Mouse (Mus musculus) cerebellum, postnatal 10 days (tissue): ENCODE data around the gene Ndufa13.

Source experiments
- DNase-seq, 2 experiments: peaks; one replicate each; pipeline ENCODE4 v3.0.0; 2021; ENCODE audit warnings: mixed read lengths in 2 of 2

The Ndufa13 gene

GRCm38 (mm10) chr8:69877992-69878391 lies 24.4 kb downstream of the Ndufa13 start:
- DNase-seq: peak in 1 of 2 experiments; percentile 33

GRCm38 (mm10) chr8:69877396-69877795 lies 25.0 kb downstream of the Ndufa13 start:
- DNase-seq: no peak

GRCm38 (mm10) chr8:69876967-69877366 lies 25.4 kb downstream of the Ndufa13 start:
- DNase-seq: no peak

- DNase-seq: no peak
These were observed 26.3 kb downstream of the Ndufa13 start for GRCm38 (mm10) chr8:69876097-69876496.

GRCm38 (mm10) chr8:69874654-69875053 lies 27.7 kb downstream of the Ndufa13 start:
- no peak for DNase-seq

- DNase-seq: peak; percentile 75 to 86
These were observed 28.2 kb downstream of the Ndufa13 start for GRCm38 (mm10) chr8:69874155-69874554.

- DNase-seq: peak; percentile 33 to 42
These were observed 31.5 kb downstream of the Ndufa13 start for GRCm38 (mm10) chr8:69870907-69871306.

- peak; percentile 62 to 72 for DNase-seq
These were observed 32.2 kb downstream of the Ndufa13 start for GRCm38 (mm10) chr8:69870003-69870765.

- DNase-seq: no peak
These were observed 34.5 kb downstream of the Ndufa13 start for GRCm38 (mm10) chr8:69867696-69868326.

GRCm38 (mm10) chr8:69864180-69864579 lies 38.2 kb downstream of the Ndufa13 start:
- DNase-seq: no peak

- peak; percentile 71 to 82 for DNase-seq
These were observed 38.9 kb downstream of the Ndufa13 start for GRCm38 (mm10) chr8:69863387-69864020.

- no peak for DNase-seq
These were observed 41.1 kb downstream of the Ndufa13 start for GRCm38 (mm10) chr8:69861251-69861650.

GRCm38 (mm10) chr8:69860807-69861206 lies 41.6 kb downstream of the Ndufa13 start:
- peak in 1 of 2 experiments; percentile 14 for DNase-seq

GRCm38 (mm10) chr8:69853869-69854268 lies 48.5 kb downstream of the Ndufa13 start:
- DNase-seq: no peak

- no peak for DNase-seq
These were observed 51.3 kb downstream of the Ndufa13 start for GRCm38 (mm10) chr8:69850926-69851506.

GRCm38 (mm10) chr8:69849899-69850298 lies 52.5 kb downstream of the Ndufa13 start:
- DNase-seq: no peak

GRCm38 (mm10) chr8:69848951-69849350 lies 53.4 kb downstream of the Ndufa13 start:
- DNase-seq: no peak

- no peak for DNase-seq
These were observed 54.9 kb downstream of the Ndufa13 start for GRCm38 (mm10) chr8:69847167-69848065.
